Mouse (Mus musculus) heart, embryonic 15.5 days (tissue): ENCODE measurements around the gene Hspa1b. TPM values are rescaled to one million over a fixed set of nuclear protein-coding genes. Genes with fewer than 3 reads are reported as not detected.

Experiments
- ATAC-seq: fragments of 200-750 bp; cut with Nextera tagmentation; replicated peaks from 2 replicates; pipeline ENCODE4 v1.8.0; 2017; ENCODE audit warnings: low read depth, moderate TSS enrichment; ENCODE audit not compliant: insufficient number of reproducible peaks, insufficient read depth, low FRiP score
- H3K27ac ChIP-seq: fragments of 300-500 bp; sonication (generic); 2 replicates; pipeline ENCODE4 v1.5.1; 2015; ENCODE audit warnings: mild to moderate bottlenecking, inconsistent platforms
- H3K27me3 ChIP-seq: fragments of 300-500 bp; sonication (generic); 2 replicates; pipeline ENCODE4 v1.6.1; 2015; ENCODE audit warnings: inconsistent platforms
- H3K36me3 ChIP-seq: fragments of 300-500 bp; sonication (generic); 2 replicates; pipeline ENCODE4 v1.6.1; 2015; ENCODE audit warnings: mild to moderate bottlenecking, inconsistent platforms
- H3K4me1 ChIP-seq: fragments of 300-500 bp; sonication (generic); replicated peaks from 2 replicates; pipeline ENCODE4 v1.6.1; 2015; ENCODE audit warnings: inconsistent platforms
- H3K4me2 ChIP-seq: fragments of 300-500 bp; sonication (generic); 2 replicates; pipeline ENCODE4 v1.6.1; 2015; ENCODE audit warnings: inconsistent platforms, mild to moderate bottlenecking, moderate library complexity
- H3K4me3 ChIP-seq: fragments of 300-500 bp; sonication (generic); 2 replicates; pipeline ENCODE4 v1.5.1; 2015; ENCODE audit warnings: mild to moderate bottlenecking, inconsistent platforms
- H3K9ac ChIP-seq: fragments of 300-500 bp; sonication (generic); 2 replicates; pipeline ENCODE4 v1.6.1; 2015; ENCODE audit warnings: mild to moderate bottlenecking, inconsistent platforms
- H3K9me3 ChIP-seq: fragments of 300-500 bp; sonication (generic); replicated peaks from 2 replicates; pipeline ENCODE4 v1.6.1; 2016; ENCODE audit warnings: inconsistent platforms
- WGBS: fragments of 180-500 bp; shearing (Covaris S2); methylation state at CpG from one replicate; pipeline ENCODE4 v1.1.7; 2015; ENCODE audit warnings: mixed read lengths; 5-methylcytosine and 5-hydroxymethylcytosine counted together
- polyA plus RNA-seq: library from polyadenylated mRNA; unstranded; fragments of >200 nt; fragmentation: Nextera tagmentation; extraction: Ambion mirVana; gene quantifications from 2 replicates; pipeline ENCODE4 v1.2.1, GENCODE M21; 2015

Hspa1b gene
- polyA plus RNA-seq, 1 experiment from 2014 or later, result 0.30 TPM

DNA sequence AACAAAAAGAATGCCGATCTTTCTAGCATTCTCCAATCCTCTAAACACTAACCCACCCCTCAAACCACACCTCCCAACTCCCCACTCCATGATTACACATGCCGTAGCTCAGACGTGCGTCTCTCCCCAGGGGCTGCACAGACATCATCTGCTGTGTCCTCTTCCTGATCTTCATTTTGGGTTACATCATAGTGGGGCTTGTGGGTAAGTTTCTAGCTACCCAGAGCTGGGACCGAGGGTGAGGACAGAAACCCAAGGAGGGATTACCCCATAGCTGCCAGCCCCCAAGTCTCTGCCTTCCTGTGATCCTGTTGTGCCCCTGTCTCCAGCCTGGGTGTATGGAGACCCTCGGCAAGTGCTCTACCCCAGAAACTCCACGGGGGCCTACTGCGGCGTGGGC lies 41.9 kb downstream of the Hspa1b start:
- H3K36me3 ChIP-seq, result peaks cover 16% of the 10 kb centered on the region
- H3K27me3 ChIP-seq, result no peaks in the 10 kb centered on the region
- ATAC-seq, result no peak
- H3K4me2 ChIP-seq, result no peak overlapping the region
- WGBS, result 67% methylated on average over 9 of the region's 9 CpGs
- H3K27ac ChIP-seq, result no peak overlapping the region
- no peak overlapping the region for H3K4me3 ChIP-seq
- H3K9ac ChIP-seq, result no peak overlapping the region
- H3K9me3 ChIP-seq, result no peaks in the 10 kb centered on the region
- peaks cover 4% of the 10 kb centered on the region for H3K4me1 ChIP-seq

- no peak overlapping the region for H3K4me3 ChIP-seq
- H3K27me3 ChIP-seq, result no peaks in the 10 kb centered on the region
- 83% methylated on average over 5 of the region's 5 CpGs for WGBS
- no peak for ATAC-seq
- no peaks in the 10 kb centered on the region for H3K9me3 ChIP-seq
- H3K9ac ChIP-seq, result no peak overlapping the region
- no peak overlapping the region for H3K27ac ChIP-seq
- peaks cover 23% of the 10 kb centered on the region for H3K36me3 ChIP-seq
- no peak overlapping the region for H3K4me2 ChIP-seq
- peaks cover 4% of the 10 kb centered on the region for H3K4me1 ChIP-seq
Observed at GRCm38 (mm10) chr17:34916316-34916715, 42.7 kb downstream of the Hspa1b start.

DNA sequence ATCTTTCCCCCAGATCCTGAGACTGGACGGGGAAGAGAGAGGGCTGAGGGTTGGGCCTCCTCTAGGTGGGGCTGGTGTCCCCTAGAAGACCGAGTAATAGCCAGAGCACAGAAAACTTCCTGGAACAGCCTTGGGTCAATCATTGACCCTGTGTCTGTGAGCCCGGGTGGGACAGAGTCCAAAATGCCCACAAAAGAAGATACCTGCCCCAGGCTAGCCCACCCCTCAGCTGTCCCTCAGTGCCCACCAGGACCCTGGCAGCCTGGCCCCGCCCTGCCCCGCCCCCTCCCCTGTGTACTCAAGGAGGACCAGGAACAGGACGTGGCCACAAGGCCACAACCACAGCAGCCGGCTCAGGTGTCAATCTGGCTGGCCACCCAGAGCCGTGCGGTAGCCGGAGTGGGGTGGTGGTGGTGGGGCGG lies 43.6 kb downstream of the Hspa1b start:
- Histone ChIP-seq H3K4me3 (no peak overlapping the region), H3K9ac (0 out of 2 replicates have a peak overlapping the region, but pooled peaks have one; percentile 19), H3K36me3 (peaks cover 32% of the 10 kb centered on the region), H3K4me1 (peaks cover 4% of the 10 kb centered on the region), H3K27me3 (no peaks in the 10 kb centered on the region), H3K27ac (no peak overlapping the region), H3K4me2 (0 out of 2 replicates have a peak overlapping the region, but pooled peaks have one; percentile 20), H3K9me3 (no peaks in the 10 kb centered on the region)
- no peak for ATAC-seq
- 18% methylated on average over 11 of the region's 11 CpGs for WGBS

DNA sequence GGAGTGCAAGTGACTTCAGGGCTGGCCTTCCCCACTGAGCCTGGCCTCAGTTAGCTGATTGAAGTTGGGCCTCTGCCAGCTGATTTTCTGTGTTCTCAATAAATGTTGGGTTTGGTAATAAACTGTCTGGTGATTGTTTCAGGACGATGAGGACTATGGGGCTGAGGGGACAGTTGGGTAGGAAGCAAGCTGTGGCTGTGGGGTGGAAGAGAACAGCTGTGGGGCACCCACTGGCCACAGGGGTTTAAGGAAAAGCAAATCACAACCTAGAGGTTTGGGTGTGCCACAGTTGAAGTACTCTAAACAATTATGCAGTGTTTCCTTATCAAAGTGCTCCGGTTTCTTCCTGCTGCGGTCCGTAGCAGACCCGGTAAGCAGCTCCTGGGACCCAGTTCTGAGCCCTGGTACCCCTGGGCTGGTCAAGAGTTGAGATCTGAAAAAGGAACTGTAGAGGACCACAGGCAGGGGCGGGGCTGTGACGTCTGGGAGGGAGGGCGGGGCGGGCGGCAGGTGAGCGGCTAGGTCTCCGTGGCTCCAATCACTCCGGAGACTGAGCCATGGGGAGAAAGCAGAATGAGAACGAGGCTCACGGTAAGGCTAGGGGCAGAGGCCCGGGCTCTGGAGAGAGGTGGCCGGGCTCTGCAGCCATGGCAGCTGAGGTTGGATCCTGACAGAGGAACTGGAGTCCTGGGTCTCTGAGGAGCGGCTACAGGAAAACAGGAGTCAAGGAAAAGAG lies 44.9 kb downstream of the Hspa1b start, which contains the start of gene Slc44a4:
Slc44a4 (plus strand) TSS at position 537 of the 736 bp plus-strand sequence.
- no peak for ATAC-seq
- WGBS, result 41% methylated on average over 18 of the region's 18 CpGs
- Histone ChIP-seq H3K4me3 (no peak within 1 kb of the TSS), H3K9ac (no peak within 1 kb of the TSS), H3K4me1 (peaks cover 4% of the 10 kb centered on the region), H3K27me3 (no peaks in the 10 kb centered on the region), H3K36me3 (peaks cover 43% of the 10 kb centered on the region), H3K27ac (no peak within 1 kb of the TSS), H3K4me2 (0 out of 2 replicates have a peak within 1 kb of the TSS, but pooled peaks have one; percentile 20), H3K9me3 (no peaks in the 10 kb centered on the region)

- Histone ChIP-seq H3K9me3 (no peaks in the 10 kb centered on the region), H3K27ac (no peak overlapping the region), H3K4me2 (no peak overlapping the region), H3K36me3 (peaks cover 64% of the 10 kb centered on the region), H3K9ac (no peak overlapping the region), H3K27me3 (no peaks in the 10 kb centered on the region), H3K4me1 (peaks cover 4% of the 10 kb centered on the region), H3K4me3 (no peak overlapping the region)
- ATAC-seq, result peak; percentile 51; the same call in 1 of the 2 replicates
- 46% methylated on average over 5 of the region's 5 CpGs for WGBS
Observed at GRCm38 (mm10) chr17:34911945-34912351, 47.1 kb downstream of the Hspa1b start.

DNA sequence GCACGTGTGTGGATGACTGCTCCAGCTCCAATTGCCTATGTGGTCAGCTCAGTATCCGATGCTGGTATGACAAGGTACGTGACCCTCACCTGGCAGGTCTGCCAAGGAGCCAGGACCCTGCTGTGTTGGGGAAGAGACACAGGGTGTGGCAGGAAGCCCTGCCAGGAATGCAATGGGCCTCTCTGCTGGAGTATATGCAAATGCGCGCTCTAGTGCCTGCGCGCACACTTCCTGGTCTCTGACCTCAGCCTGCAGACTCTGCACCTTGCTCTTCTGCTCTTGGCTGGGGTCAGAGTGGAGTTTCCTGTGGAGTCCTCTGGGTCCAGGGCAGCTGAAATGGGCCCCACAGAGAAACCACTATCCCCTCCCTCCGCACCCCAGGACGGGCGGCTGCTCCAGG lies 48.1 kb downstream of the Hspa1b start:
- Histone ChIP-seq H3K27me3 (no peaks in the 10 kb centered on the region), H3K9me3 (no peaks in the 10 kb centered on the region), H3K4me1 (peaks cover 4% of the 10 kb centered on the region), H3K9ac (no peak overlapping the region), H3K36me3 (peaks cover 74% of the 10 kb centered on the region), H3K4me3 (no peak overlapping the region), H3K27ac (no peak overlapping the region), H3K4me2 (no peak overlapping the region)
- ATAC-seq, result no peak
- 82% methylated on average over 10 of the region's 10 CpGs for WGBS

Other genes starting within 250 kb of the Hspa1b start
- 0.53 and 0.77 TPM in 2 replicates for gene C4b, start 215.4 kb downstream of the Hspa1b start, polyA plus RNA-seq
- 0.93 TPM in 1 of 2 replicates, not detected in the other for gene Cyp21a1, start 154.7 kb downstream of the Hspa1b start, polyA plus RNA-seq
- gene Stk19, start 122.3 kb downstream of the Hspa1b start, polyA plus RNA-seq, result 19.4 and 23.4 TPM in 2 replicates
- gene Dxo, start 122.2 kb downstream of the Hspa1b start, polyA plus RNA-seq, result 32.0 and 40.8 TPM in 2 replicates
- 23.6 and 35.9 TPM in 2 replicates for gene Skiv2l, start 109.0 kb downstream of the Hspa1b start, polyA plus RNA-seq
- 53.3 and 70.9 TPM in 2 replicates for gene Nelfe, start 108.8 kb downstream of the Hspa1b start, polyA plus RNA-seq
- gene Cfb, start 96.7 kb downstream of the Hspa1b start, polyA plus RNA-seq, result 1.8 and 4.3 TPM in 2 replicates
- gene Zbtb12, start 79.8 kb downstream of the Hspa1b start, polyA plus RNA-seq, result 1.1 and 1.8 TPM in 2 replicates
- not detected in 2 replicates for gene Gm20547, start 77.2 kb downstream of the Hspa1b start, polyA plus RNA-seq
- 2.0 and 3.3 TPM in 2 replicates for gene C2, start 61.0 kb downstream of the Hspa1b start, polyA plus RNA-seq
- 31.7 and 48.8 TPM in 2 replicates for gene Ehmt2, start 60.8 kb downstream of the Hspa1b start, polyA plus RNA-seq
- 0.08 TPM in 1 of 2 replicates, not detected in the other for gene Slc44a4, start 44.8 kb downstream of the Hspa1b start, polyA plus RNA-seq
- 16.1 and 19.9 TPM in 2 replicates for gene Neu1, start 28.0 kb downstream of the Hspa1b start, polyA plus RNA-seq
- gene Gm20481, start 10.7 kb upstream of the Hspa1b start, polyA plus RNA-seq, result not detected in 2 replicates
- 3.5 and 4.8 TPM in 2 replicates for gene Hspa1a, start 12.9 kb upstream of the Hspa1b start, polyA plus RNA-seq
- 2.1 and 2.6 TPM in 2 replicates for gene Hspa1l, start 13.5 kb upstream of the Hspa1b start, polyA plus RNA-seq
- 116 and 132 TPM in 2 replicates for gene Lsm2, start 22.6 kb upstream of the Hspa1b start, polyA plus RNA-seq
- gene Vars, start 41.7 kb upstream of the Hspa1b start, polyA plus RNA-seq, result 43.0 and 89.7 TPM in 2 replicates
- 0.24 and 0.31 TPM in 2 replicates for gene Vwa7, start 57.3 kb upstream of the Hspa1b start, polyA plus RNA-seq
- 1.4 and 2.8 TPM in 2 replicates for gene Sapcd1, start 68.8 kb upstream of the Hspa1b start, polyA plus RNA-seq
- gene Msh5, start 87.5 kb upstream of the Hspa1b start, polyA plus RNA-seq, result 2.7 and 3.8 TPM in 2 replicates
- gene Clic1, start 90.7 kb upstream of the Hspa1b start, polyA plus RNA-seq, result 307 and 332 TPM in 2 replicates
- gene Ddah2, start 99.8 kb upstream of the Hspa1b start, polyA plus RNA-seq, result 168 and 202 TPM in 2 replicates
- gene Ly6g6c, start 106.2 kb upstream of the Hspa1b start, polyA plus RNA-seq, result 0.14 TPM in 1 of 2 replicates, not detected in the other
- gene Mpig6b, start 106.9 kb upstream of the Hspa1b start, polyA plus RNA-seq, result 0.77 and 0.81 TPM in 2 replicates
- 0.29 and 0.31 TPM in 2 replicates for gene Ly6g6e, start 117.7 kb upstream of the Hspa1b start, polyA plus RNA-seq
- gene Ly6g6d, start 118.8 kb upstream of the Hspa1b start, polyA plus RNA-seq, result 2.2 and 2.4 TPM in 2 replicates
- 0.16 and 0.29 TPM in 2 replicates for gene Ly6g6f, start 126.4 kb upstream of the Hspa1b start, polyA plus RNA-seq
- gene Abhd16a, start 130.0 kb upstream of the Hspa1b start, polyA plus RNA-seq, result 64.7 and 80.1 TPM in 2 replicates
- gene Ly6g5c, start 149.0 kb upstream of the Hspa1b start, polyA plus RNA-seq, result 0.41 TPM in 1 of 2 replicates, not detected in the other
- gene Ly6g5b, start 156.2 kb upstream of the Hspa1b start, polyA plus RNA-seq, result 0.31 and 0.66 TPM in 2 replicates
- 10.0 and 13.8 TPM in 2 replicates for gene Gpank1, start 162.2 kb upstream of the Hspa1b start, polyA plus RNA-seq
- gene Csnk2b, start 162.8 kb upstream of the Hspa1b start, polyA plus RNA-seq, result 200 and 211 TPM in 2 replicates
- 10.1 and 11.2 TPM in 2 replicates for gene D17H6S53E, start 167.1 kb upstream of the Hspa1b start, polyA plus RNA-seq
- 0.57 and 4.7 TPM in 2 replicates for gene Apom, start 172.8 kb upstream of the Hspa1b start, polyA plus RNA-seq
- gene Bag6, start 175.9 kb upstream of the Hspa1b start, polyA plus RNA-seq, result 40.8 and 44.0 TPM in 2 replicates
- gene Prrc2a, start 205.7 kb upstream of the Hspa1b start, polyA plus RNA-seq, result 95.1 and 142 TPM in 2 replicates
- 7.5 and 9.6 TPM in 2 replicates for gene Aif1, start 216.8 kb upstream of the Hspa1b start, polyA plus RNA-seq
- gene Lst1, start 229.2 kb upstream of the Hspa1b start, polyA plus RNA-seq, result 8.1 and 12.2 TPM in 2 replicates
- gene Ltb, start 235.2 kb upstream of the Hspa1b start, polyA plus RNA-seq, result 1.5 and 4.8 TPM in 2 replicates
- 0.43 TPM in 1 of 2 replicates, not detected in the other for gene Tnf, start 242.8 kb upstream of the Hspa1b start, polyA plus RNA-seq
- 0.09 and 0.62 TPM in 2 replicates for gene Lta, start 246.1 kb upstream of the Hspa1b start, polyA plus RNA-seq